Mouse (Mus musculus): ENCODE results near the gene Actr3.
"Not testable (repeated sequence)": the region's sequence is repeated elsewhere in the genome, so short reads cannot be mapped to it uniquely, and the experiment has no call there.

Gene Actr3

GRCm38 (mm10) chr1:125438826-125439225, 3.3 kb upstream of the Actr3 start:
- no peak for DNase-seq (ENCODE audit: low spot score in 2 of 2)

GRCm38 (mm10) chr1:125437927-125438326, 2.4 kb upstream of the Actr3 start:
- no peak for DNase-seq (ENCODE audit: low spot score in 2 of 2)

- no peak for DNase-seq (ENCODE audit: low spot score in 2 of 2)
Measured at GRCm38 (mm10) chr1:125437161-125437560, 1.6 kb upstream of the Actr3 start.

GRCm38 (mm10) chr1:125435018-125435368, 534 bp downstream of the Actr3 start:
- no peak for DNase-seq (ENCODE audit: low spot score in 2 of 2)

- DNase-seq (ENCODE audit: low spot score in 2 of 2) = peak; percentile 65 to 75
Measured at GRCm38 (mm10) chr1:125434485-125435001, 984 bp downstream of the Actr3 start.

GRCm38 (mm10) chr1:125431286-125431685, 4.2 kb downstream of the Actr3 start:
- no peak for DNase-seq (ENCODE audit: low spot score in 2 of 2)

GRCm38 (mm10) chr1:125430737-125431136, 4.8 kb downstream of the Actr3 start:
- DNase-seq (ENCODE audit: low spot score in 2 of 2) = no peak

GRCm38 (mm10) chr1:125429984-125430383, 5.5 kb downstream of the Actr3 start:
- DNase-seq (ENCODE audit: low spot score in 2 of 2) = no peak

- no peak for DNase-seq (ENCODE audit: low spot score in 2 of 2)
Measured at GRCm38 (mm10) chr1:125428315-125428714, 7.2 kb downstream of the Actr3 start.

GRCm38 (mm10) chr1:125426387-125427045, 9.0 kb downstream of the Actr3 start:
- DNase-seq (ENCODE audit: low spot score in 2 of 2) = no peak

- DNase-seq (ENCODE audit: low spot score in 2 of 2) = no peak
Measured at GRCm38 (mm10) chr1:125419906-125420305, 15.6 kb downstream of the Actr3 start.

- no peak for DNase-seq (ENCODE audit: low spot score in 2 of 2)
Measured at GRCm38 (mm10) chr1:125418732-125419131, 16.8 kb downstream of the Actr3 start.

- no peak for DNase-seq (ENCODE audit: low spot score in 2 of 2)
Measured at GRCm38 (mm10) chr1:125407220-125407619, 28.3 kb downstream of the Actr3 start.

GRCm38 (mm10) chr1:125395391-125395790, 40.1 kb downstream of the Actr3 start:
- peak in 1 of 2 experiments; percentile 15 for DNase-seq (ENCODE audit: low spot score in 2 of 2)

- not testable (repeated sequence) for DNase-seq (ENCODE audit: low spot score in 2 of 2)
Measured at GRCm38 (mm10) chr1:125393324-125393723, 42.2 kb downstream of the Actr3 start.

- not testable (repeated sequence) for DNase-seq (ENCODE audit: low spot score in 2 of 2)
Measured at GRCm38 (mm10) chr1:125390065-125390754, 45.3 kb downstream of the Actr3 start.

GRCm38 (mm10) chr1:125389634-125390033, 45.9 kb downstream of the Actr3 start:
- not testable (repeated sequence) for DNase-seq (ENCODE audit: low spot score in 2 of 2)

- no peak for DNase-seq (ENCODE audit: low spot score in 2 of 2)
Measured at GRCm38 (mm10) chr1:125388370-125388769, 47.2 kb downstream of the Actr3 start.

GRCm38 (mm10) chr1:125386217-125386616, 49.3 kb downstream of the Actr3 start:
- DNase-seq (ENCODE audit: low spot score in 2 of 2) = no peak

- peak in 1 of 2 experiments; percentile 24 for DNase-seq (ENCODE audit: low spot score in 2 of 2)
Measured at GRCm38 (mm10) chr1:125382622-125383021, 52.9 kb downstream of the Actr3 start.

- DNase-seq (ENCODE audit: low spot score in 2 of 2) = no peak
Measured at GRCm38 (mm10) chr1:125378889-125379288, 56.6 kb downstream of the Actr3 start.

- no peak for DNase-seq (ENCODE audit: low spot score in 2 of 2)
Measured at GRCm38 (mm10) chr1:125372855-125373254, 62.7 kb downstream of the Actr3 start.

- peak; percentile 19 to 29 for DNase-seq (ENCODE audit: low spot score in 2 of 2)
Measured at GRCm38 (mm10) chr1:125370779-125371178, 64.7 kb downstream of the Actr3 start.

All from heart, adult 9 months (tissue).